Mouse (Mus musculus) C2C12 (cell line): ENCODE data around the gene Ints6.

Experiments used
- CEBPB ChIP-seq: IDR thresholded peaks from one replicate; pipeline ENCODE4 v1.6.1; 2011; ENCODE audit warnings: low read depth, mild to moderate bottlenecking, control low read depth, moderate library complexity
- CTCF ChIP-seq: IDR thresholded peaks from one replicate; pipeline ENCODE4 v1.5.1; 2011; ENCODE audit not compliant: control insufficient read depth, insufficient read depth, insufficient read length
- FOSL1 ChIP-seq: IDR thresholded peaks from one replicate; pipeline ENCODE4 v1.8.0; 2011; ENCODE audit warnings: mild to moderate bottlenecking, low read length; ENCODE audit not compliant: poor library complexity, insufficient read depth, severe bottlenecking
- MYOD1 ChIP-seq: IDR thresholded peaks from one replicate; pipeline ENCODE4 v1.6.1; 2011; ENCODE audit warnings: low read depth; ENCODE audit not compliant: control insufficient read depth, insufficient read length

DNA sequence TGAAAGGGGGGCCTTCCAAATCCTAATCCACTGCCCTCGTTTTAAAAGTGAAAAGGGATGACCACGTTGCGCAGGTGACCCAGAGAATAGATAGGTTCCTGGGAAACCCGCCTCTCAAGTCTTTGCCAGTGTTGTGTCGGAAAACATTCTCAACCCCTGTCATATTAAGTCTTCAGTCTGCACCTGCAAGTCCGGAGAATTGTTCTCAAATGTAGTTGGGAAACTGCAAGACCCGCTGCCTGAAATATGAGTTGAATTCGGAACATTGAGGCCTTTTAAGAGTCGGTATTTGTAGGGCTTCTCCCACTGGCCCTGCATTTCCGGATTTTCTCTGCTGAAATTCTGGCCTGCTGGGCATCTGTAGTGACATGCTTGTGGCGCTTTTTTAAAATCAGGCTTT is 974 bp upstream of the Ints6 start:
- no peak for TF ChIP-seq CTCF
- TF ChIP-seq MYOD1, result no peak
- TF ChIP-seq FOSL1, result no peak
- TF ChIP-seq CEBPB, result no peak
